Mouse (Mus musculus): ENCODE measurements around the gene Dhrs11. TPM values are rescaled to one million over a fixed set of nuclear protein-coding genes. Genes with fewer than 3 reads are reported as not detected.
A peak's percentile ranks its signal among the peaks of the same experiment; 100 is the strongest.

Dhrs11 gene
- polyA plus RNA-seq, 1 experiment from 2014 or later = 10.7 TPM

GRCm38 (mm10) chr11:84797627-84798353 is 31.0 kb downstream of the Dhrs11 start:
- TF ChIP-seq EP300 (optimal IDR thresholded peaks at IDR 0.05) = no peak
- TF ChIP-seq CTCF (IDR thresholded peaks at IDR 0.05; ENCODE audit: low read depth) = peak; percentile 94
- H3K4me1 ChIP-seq (replicated peaks; ENCODE audit: control insufficient read depth, insufficient read depth) = no peaks in the 10 kb centered on the region
- peak; percentile 78 for DNase-seq (ENCODE audit: low spot score)
- no peak overlapping the region for H3K4me2 ChIP-seq (replicated peaks; ENCODE audit: low read depth)
- H3K9me3 ChIP-seq (ENCODE audit: control insufficient read depth, low read length) = no peaks in the 10 kb centered on the region
- no peaks in the 10 kb centered on the region for H3K27me3 ChIP-seq (ENCODE audit: control insufficient read depth, insufficient read depth, low read length)
- no peaks in the 10 kb centered on the region for H3K36me3 ChIP-seq (ENCODE audit: control insufficient read depth, insufficient read depth, low read length)
- no peak overlapping the region for H3K4me3 ChIP-seq (ENCODE audit: low read depth, low read length)
- no peak overlapping the region for H3K27ac ChIP-seq (replicated peaks)
- WGBS = 18% methylated on average over 21 of the region's 21 CpGs
- ATAC-seq (ENCODE audit: low FRiP score, low TSS enrichment) = no peak
- H3K9ac ChIP-seq (ENCODE audit: low read length) = no peak overlapping the region

- no peak overlapping the region for H3K4me2 ChIP-seq (replicated peaks; ENCODE audit: low read depth)
- H3K9me3 ChIP-seq (ENCODE audit: control insufficient read depth, low read length) = no peaks in the 10 kb centered on the region
- no peak for TF ChIP-seq EP300 (optimal IDR thresholded peaks at IDR 0.05)
- TF ChIP-seq CTCF (IDR thresholded peaks at IDR 0.05; ENCODE audit: low read depth) = no peak
- no peaks in the 10 kb centered on the region for H3K4me1 ChIP-seq (replicated peaks; ENCODE audit: control insufficient read depth, insufficient read depth)
- H3K9ac ChIP-seq (ENCODE audit: low read length) = no peak overlapping the region
- no peaks in the 10 kb centered on the region for H3K36me3 ChIP-seq (ENCODE audit: control insufficient read depth, insufficient read depth, low read length)
- no peak overlapping the region for H3K4me3 ChIP-seq (ENCODE audit: low read depth, low read length)
- no peaks in the 10 kb centered on the region for H3K27me3 ChIP-seq (ENCODE audit: control insufficient read depth, insufficient read depth, low read length)
- H3K27ac ChIP-seq (replicated peaks) = no peak overlapping the region
- WGBS = 34% methylated on average over 10 of the region's 10 CpGs
- DNase-seq (ENCODE audit: low spot score) (no peak), ATAC-seq (ENCODE audit: low FRiP score, low TSS enrichment) (no peak)
These were observed 31.8 kb downstream of the Dhrs11 start for GRCm38 (mm10) chr11:84797026-84797425.

- peak; percentile 72 for DNase-seq (ENCODE audit: low spot score)
- Histone ChIP-seq H3K4me1 (replicated peaks; ENCODE audit: control insufficient read depth, insufficient read depth) (no peaks in the 10 kb centered on the region), H3K27me3 (ENCODE audit: control insufficient read depth, insufficient read depth, low read length) (no peaks in the 10 kb centered on the region), H3K4me2 (replicated peaks; ENCODE audit: low read depth) (0 out of 2 replicates have a peak overlapping the region, but pooled peaks have one; percentile 11), H3K27ac (replicated peaks) (no peak overlapping the region), H3K4me3 (ENCODE audit: low read depth, low read length) (no peak overlapping the region), H3K36me3 (ENCODE audit: control insufficient read depth, insufficient read depth, low read length) (no peaks in the 10 kb centered on the region), H3K9me3 (ENCODE audit: control insufficient read depth, low read length) (no peaks in the 10 kb centered on the region), H3K9ac (ENCODE audit: low read length) (no peak overlapping the region)
- WGBS = 9% methylated on average over 17 of the region's 17 CpGs
- ATAC-seq (ENCODE audit: low FRiP score, low TSS enrichment) = peak; percentile 75
- TF ChIP-seq EP300 (optimal IDR thresholded peaks at IDR 0.05) (no peak), CTCF (IDR thresholded peaks at IDR 0.05; ENCODE audit: low read depth) (peak; percentile 98)
These were observed 34.2 kb downstream of the Dhrs11 start for GRCm38 (mm10) chr11:84794496-84795113.

- Histone ChIP-seq H3K4me3 (ENCODE audit: low read depth, low read length) (no peak overlapping the region), H3K4me2 (replicated peaks; ENCODE audit: low read depth) (no peak overlapping the region), H3K9ac (ENCODE audit: low read length) (no peak overlapping the region), H3K27me3 (ENCODE audit: control insufficient read depth, insufficient read depth, low read length) (no peaks in the 10 kb centered on the region), H3K9me3 (ENCODE audit: control insufficient read depth, low read length) (no peaks in the 10 kb centered on the region), H3K27ac (replicated peaks) (no peak overlapping the region), H3K36me3 (ENCODE audit: control insufficient read depth, insufficient read depth, low read length) (no peaks in the 10 kb centered on the region), H3K4me1 (replicated peaks; ENCODE audit: control insufficient read depth, insufficient read depth) (no peaks in the 10 kb centered on the region)
- TF ChIP-seq EP300 (optimal IDR thresholded peaks at IDR 0.05) (no peak), CTCF (IDR thresholded peaks at IDR 0.05; ENCODE audit: low read depth) (no peak)
- ATAC-seq (ENCODE audit: low FRiP score, low TSS enrichment) (no peak), DNase-seq (ENCODE audit: low spot score) (no peak)
These were observed 35.2 kb downstream of the Dhrs11 start for GRCm38 (mm10) chr11:84793545-84793944.

GRCm38 (mm10) chr11:84790383-84790782 is 38.4 kb downstream of the Dhrs11 start:
- DNase-seq (ENCODE audit: low spot score) (no peak), ATAC-seq (ENCODE audit: low FRiP score, low TSS enrichment) (no peak)
- Histone ChIP-seq H3K9ac (ENCODE audit: low read length) (no peak overlapping the region), H3K27ac (replicated peaks) (no peak overlapping the region), H3K4me1 (replicated peaks; ENCODE audit: control insufficient read depth, insufficient read depth) (no peaks in the 10 kb centered on the region), H3K9me3 (ENCODE audit: control insufficient read depth, low read length) (no peaks in the 10 kb centered on the region), H3K36me3 (ENCODE audit: control insufficient read depth, insufficient read depth, low read length) (no peaks in the 10 kb centered on the region), H3K4me2 (replicated peaks; ENCODE audit: low read depth) (no peak overlapping the region), H3K4me3 (ENCODE audit: low read depth, low read length) (no peak overlapping the region), H3K27me3 (ENCODE audit: control insufficient read depth, insufficient read depth, low read length) (no peaks in the 10 kb centered on the region)
- 44% methylated on average over 6 of the region's 6 CpGs for WGBS
- TF ChIP-seq CTCF (IDR thresholded peaks at IDR 0.05; ENCODE audit: low read depth) = no peak
- TF ChIP-seq EP300 (optimal IDR thresholded peaks at IDR 0.05) = no peak

Data from stomach, postnatal 0 days (tissue).